Mouse (Mus musculus) kidney, postnatal 0 days (tissue): ENCODE data around the gene Hamp2. TPM values are rescaled to one million over a fixed set of nuclear protein-coding genes. Genes with fewer than 3 reads are reported as not detected.
"Not testable (repeated sequence)": the region's sequence is repeated elsewhere in the genome, so short reads cannot be mapped to it uniquely, and the experiment has no call there.

Source experiments
- ATAC-seq: fragments of 200-750 bp; cut with Nextera tagmentation; replicated peaks from 2 replicates; pipeline ENCODE4 v1.8.0; 2017; ENCODE audit warnings: low read depth, moderate number of reproducible peaks, moderate TSS enrichment, moderate library complexity; ENCODE audit not compliant: low FRiP score
- DNase-seq: peaks from one replicate; pipeline ENCODE4 v3.0.0-alpha.2; 2016; ENCODE audit warnings: low spot score
- H3K27ac ChIP-seq: fragments of 300-500 bp; sonication (generic); 2 replicates; pipeline ENCODE4 v1.5.1; 2014; ENCODE audit warnings: mild to moderate bottlenecking
- H3K27me3 ChIP-seq: fragments of 300-500 bp; sonication (generic); 2 replicates; pipeline ENCODE4 v1.6.1; 2014; ENCODE audit warnings: low read length, mixed read lengths; ENCODE audit not compliant: insufficient read depth
- H3K36me3 ChIP-seq: fragments of 300-500 bp; sonication (generic); 2 replicates; pipeline ENCODE4 v1.6.1; 2014; ENCODE audit warnings: low read length, mixed read lengths; ENCODE audit not compliant: insufficient read depth
- H3K4me1 ChIP-seq: fragments of 300-500 bp; sonication (generic); replicated peaks from 2 replicates; pipeline ENCODE4 v1.6.1; 2014; ENCODE audit warnings: antibody characterized with exemption, low read length, mixed read lengths; ENCODE audit not compliant: insufficient read depth
- H3K4me2 ChIP-seq: fragments of 300-500 bp; sonication (generic); 2 replicates; pipeline ENCODE4 v1.6.1; 2014; ENCODE audit warnings: mild to moderate bottlenecking, low read length, moderate library complexity, mixed read lengths
- H3K4me3 ChIP-seq: fragments of 300-500 bp; sonication (generic); replicated peaks from 2 replicates; pipeline ENCODE4 v1.5.1; 2014; ENCODE audit warnings: low read depth, low read length
- H3K9ac ChIP-seq: fragments of 300-500 bp; sonication (generic); 2 replicates; pipeline ENCODE4 v1.6.1; 2014; ENCODE audit warnings: low read depth, low read length
- H3K9me3 ChIP-seq: fragments of 300-500 bp; sonication (generic); replicated peaks from 2 replicates; pipeline ENCODE4 v1.6.1; 2016; ENCODE audit warnings: low read length, inconsistent platforms, mixed read lengths
- CTCF ChIP-seq: IDR thresholded peaks from 2 replicates; pipeline ENCODE4 v1.5.1; 2016; ENCODE audit warnings: antibody characterized with exemption, low read depth, mild to moderate bottlenecking, moderate library complexity
- WGBS: fragments of 180-500 bp; shearing (Covaris S2); extraction: QIAGEN DNeasy Blood & Tissue Kit; methylation state at CpG from one replicate; pipeline ENCODE4 v1.1.7; 2014; 5-methylcytosine and 5-hydroxymethylcytosine counted together
- polyA plus RNA-seq: library from polyadenylated mRNA; unstranded; fragments of >200 nt; fragmentation: Nextera tagmentation; extraction: Ambion mirVana; gene quantifications from 2 replicates; pipeline ENCODE4 v1.2.1, GENCODE M21; 2015

The Hamp2 gene
- polyA plus RNA-seq, 1 experiment from 2014 or later, result not detected

- 92% methylated on average over 7 of the region's 7 CpGs for WGBS
- no peak overlapping the region for H3K27ac ChIP-seq
- H3K4me2 ChIP-seq, result no peak overlapping the region
- H3K9ac ChIP-seq, result no peak overlapping the region
- no peaks in the 10 kb centered on the region for H3K27me3 ChIP-seq
- no peak for ATAC-seq
- H3K4me1 ChIP-seq, result no peaks in the 10 kb centered on the region
- H3K36me3 ChIP-seq, result peaks cover 16% of the 10 kb centered on the region; the same call in 1 of the 2 replicates
- TF ChIP-seq CTCF, result no peak
- no peaks in the 10 kb centered on the region for H3K9me3 ChIP-seq
- no peak overlapping the region for H3K4me3 ChIP-seq
- no peak for DNase-seq
Measured at GRCm38 (mm10) chr7:30945876-30946275, 21.4 kb upstream of the Hamp2 start.

- H3K4me2 ChIP-seq, H3K27ac ChIP-seq, H3K27me3 ChIP-seq, H3K9ac ChIP-seq, DNase-seq, ATAC-seq, H3K9me3 ChIP-seq, H3K4me3 ChIP-seq, H3K4me1 ChIP-seq: not testable (repeated sequence)
- WGBS, result 81% methylated on average over 7 of the region's 7 CpGs
- peaks cover 15% of the 10 kb centered on the region; the same call in 1 of the 2 replicates for H3K36me3 ChIP-seq
Measured at GRCm38 (mm10) chr7:30945466-30945865, 21.0 kb upstream of the Hamp2 start.

- ATAC-seq, H3K9ac ChIP-seq, H3K27ac ChIP-seq, H3K9me3 ChIP-seq, H3K36me3 ChIP-seq, H3K4me2 ChIP-seq, H3K27me3 ChIP-seq, H3K4me1 ChIP-seq, H3K4me3 ChIP-seq, DNase-seq: not testable (repeated sequence)
- 66% methylated on average over 2 of the region's 2 CpGs for WGBS
Measured at GRCm38 (mm10) chr7:30944706-30945105, 20.2 kb upstream of the Hamp2 start.

- Histone ChIP-seq H3K4me1 (no peaks in the 10 kb centered on the region), H3K36me3 (0 out of 2 replicates have a peak, but pooled peaks cover 4% of the 10 kb centered on the region), H3K4me3 (no peak within 1 kb of the TSS), H3K27ac (no peak within 1 kb of the TSS), H3K9ac (no peak within 1 kb of the TSS), H3K4me2 (no peak within 1 kb of the TSS), H3K27me3 (no peaks in the 10 kb centered on the region), H3K9me3 (no peaks in the 10 kb centered on the region)
- WGBS, result 64% methylated on average over 9 of the region's 9 CpGs
- DNase-seq, result no peak
- no peak for TF ChIP-seq CTCF
- ATAC-seq, result peak; percentile 16; the same call in 1 of the 2 replicates
Measured at GRCm38 (mm10) chr7:30943909-30944635, 19.6 kb upstream of the Hamp2 start, which contains the start of gene Hamp. TSS of gene Hamp (minus strand) at chr7:30944032.

- H3K27ac ChIP-seq, H3K36me3 ChIP-seq, H3K27me3 ChIP-seq, H3K4me1 ChIP-seq, DNase-seq, ATAC-seq, H3K9me3 ChIP-seq, H3K4me3 ChIP-seq, H3K4me2 ChIP-seq, H3K9ac ChIP-seq: not testable (repeated sequence)
- 56% methylated on average over 1 of the region's 3 CpGs for WGBS
Measured at GRCm38 (mm10) chr7:30942365-30942764, 17.9 kb upstream of the Hamp2 start.

- H3K27ac ChIP-seq, H3K4me3 ChIP-seq, H3K9ac ChIP-seq, H3K9me3 ChIP-seq, DNase-seq, ATAC-seq, H3K27me3 ChIP-seq, H3K4me2 ChIP-seq, H3K36me3 ChIP-seq, H3K4me1 ChIP-seq: not testable (repeated sequence)
- 78% methylated on average over 1 of the region's 1 CpGs for WGBS
Measured at GRCm38 (mm10) chr7:30940070-30940469, 15.6 kb upstream of the Hamp2 start.

- not testable (repeated sequence) for ATAC-seq, H3K9me3 ChIP-seq, H3K27me3 ChIP-seq, H3K4me3 ChIP-seq, H3K27ac ChIP-seq, H3K36me3 ChIP-seq, DNase-seq, H3K4me2 ChIP-seq, H3K4me1 ChIP-seq, H3K9ac ChIP-seq
- WGBS, result 64% methylated on average over 6 of the region's 6 CpGs
Measured at GRCm38 (mm10) chr7:30935422-30936099, 11.1 kb upstream of the Hamp2 start.
